21 mouse cellular contexts compared by ENCODE assay signal in the genomic region with DNA sequence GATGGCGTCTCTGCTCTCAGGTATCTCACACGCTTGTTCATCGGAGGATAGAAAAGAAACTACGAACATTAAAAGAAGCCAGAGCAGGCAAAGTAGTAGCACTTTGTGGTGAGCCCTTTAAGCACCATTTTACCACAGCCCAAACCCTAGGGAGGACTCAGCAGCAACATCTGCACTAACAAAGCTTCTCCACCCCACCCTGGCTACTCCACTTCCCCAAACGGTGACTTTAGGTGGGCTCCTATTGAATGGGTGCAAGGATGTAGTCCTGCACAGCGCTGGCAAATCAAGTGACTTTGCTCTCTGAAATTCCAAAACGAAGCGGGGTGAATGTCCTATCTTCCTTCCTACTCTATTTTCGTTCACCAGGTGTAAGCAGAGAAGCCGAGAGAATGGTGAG.
DNase-seq lines count a peak whose midpoint lies in the region; ATAC-seq lines count a peak whose summit lies in the region.
"Had no signal": no experiment of that assay in that cellular context is flagged by ENCODE, and none has a peak within 500 bp of the region (broad histone marks: within the 10 kb centered on the region; RNA-seq: fewer than 3 reads in every experiment).

No protein-coding gene starts in this region.

- no peak overlapping the region for H3K4me2 ChIP-seq in heart, embryonic 11.5 days
- no peak overlapping the region for H3K4me2 ChIP-seq in hindbrain, embryonic 15.5 days
- no peak overlapping the region for H3K4me2 ChIP-seq in hindbrain, embryonic 14.5 days (replicated peaks)
- H3K4me2 ChIP-seq in stomach, embryonic 15.5 days: no peak overlapping the region
- no peak overlapping the region for H3K4me2 ChIP-seq in forebrain, embryonic 16.5 days (ENCODE audit: low read length)
- H3K4me2 ChIP-seq: embryonic facial prominence, embryonic 15.5 days; hindbrain, embryonic 13.5 days; midbrain, embryonic 12.5 days had no signal

- H3K4me1 ChIP-seq in heart, embryonic 11.5 days (ENCODE audit: control insufficient read depth, insufficient read depth, low read length): peaks cover 3% of the 10 kb centered on the region; the same call in 1 of the 2 replicates
- peaks cover 12% of the 10 kb centered on the region for H3K4me1 ChIP-seq in hindbrain, embryonic 15.5 days (replicated peaks)
- peaks cover 9% of the 10 kb centered on the region for H3K4me1 ChIP-seq in hindbrain, embryonic 14.5 days (replicated peaks; ENCODE audit: control insufficient read depth, insufficient read depth, low read length)
- H3K4me1 ChIP-seq in stomach, embryonic 15.5 days: 0 out of 2 replicates have a peak, but pooled peaks cover 6% of the 10 kb centered on the region
- H3K4me1 ChIP-seq in forebrain, embryonic 16.5 days (replicated peaks; ENCODE audit: control insufficient read depth, insufficient read depth, low read length): peaks cover 11% of the 10 kb centered on the region
- H3K4me1 ChIP-seq: embryonic facial prominence, embryonic 15.5 days had no signal

- ATAC-seq in heart, embryonic 11.5 days (replicated peaks; ENCODE audit: insufficient number of reproducible peaks, low FRiP score, low TSS enrichment): no peak
- ATAC-seq in hindbrain, embryonic 15.5 days (ENCODE audit: low FRiP score, low read depth): no peak
- ATAC-seq in hindbrain, embryonic 14.5 days (ENCODE audit: low FRiP score): no peak
- no peak for ATAC-seq in stomach, embryonic 15.5 days (ENCODE audit: insufficient read depth, low FRiP score, low read depth)
- no peak for ATAC-seq in forebrain, embryonic 16.5 days
- ATAC-seq: forebrain, postnatal 0 days; liver, postnatal 0 days had no signal

- H3K4me3 ChIP-seq in heart, embryonic 11.5 days (ENCODE audit: low read depth, low read length): no peak overlapping the region
- H3K4me3 ChIP-seq in hindbrain, embryonic 15.5 days: no peak overlapping the region
- no peak overlapping the region for H3K4me3 ChIP-seq in hindbrain, embryonic 14.5 days (replicated peaks; ENCODE audit: low read length)
- H3K4me3 ChIP-seq in stomach, embryonic 15.5 days (replicated peaks): no peak overlapping the region
- H3K4me3 ChIP-seq in forebrain, embryonic 16.5 days (replicated peaks; ENCODE audit: low read length): no peak overlapping the region
- H3K4me3 ChIP-seq: embryonic facial prominence, embryonic 15.5 days; hindbrain, embryonic 13.5 days; midbrain, embryonic 12.5 days had no signal

- intact Hi-C loops in heart, postnatal 10 days (cut with DNase I): no loop called here

- H3K36me3 ChIP-seq in heart, embryonic 11.5 days (ENCODE audit: control insufficient read depth, insufficient read depth, low read length): no peaks in the 10 kb centered on the region
- H3K36me3 ChIP-seq in hindbrain, embryonic 15.5 days: no peaks in the 10 kb centered on the region
- no peaks in the 10 kb centered on the region for H3K36me3 ChIP-seq in hindbrain, embryonic 14.5 days (replicated peaks; ENCODE audit: control insufficient read depth, insufficient read depth)
- no peaks in the 10 kb centered on the region for H3K36me3 ChIP-seq in stomach, embryonic 15.5 days
- no peaks in the 10 kb centered on the region for H3K36me3 ChIP-seq in forebrain, embryonic 16.5 days (ENCODE audit: control insufficient read depth, insufficient read depth)
- H3K36me3 ChIP-seq: embryonic facial prominence, embryonic 15.5 days; hindbrain, embryonic 13.5 days; midbrain, embryonic 12.5 days had no signal

- H3K9me3 ChIP-seq in heart, embryonic 11.5 days (replicated peaks; ENCODE audit: control insufficient read depth, low read length): no peaks in the 10 kb centered on the region
- H3K9me3 ChIP-seq in hindbrain, embryonic 15.5 days: no peaks in the 10 kb centered on the region
- H3K9me3 ChIP-seq in hindbrain, embryonic 14.5 days (ENCODE audit: control insufficient read depth, low read length): no peaks in the 10 kb centered on the region
- no peaks in the 10 kb centered on the region for H3K9me3 ChIP-seq in stomach, embryonic 15.5 days
- no peaks in the 10 kb centered on the region for H3K9me3 ChIP-seq in forebrain, embryonic 16.5 days (ENCODE audit: control insufficient read depth, low read length)
- H3K9me3 ChIP-seq: embryonic facial prominence, embryonic 15.5 days; hindbrain, embryonic 13.5 days; midbrain, embryonic 12.5 days had no signal

- no peaks in the 10 kb centered on the region for H3K27me3 ChIP-seq in heart, embryonic 11.5 days (ENCODE audit: control insufficient read depth, insufficient read depth, low read length)
- no peaks in the 10 kb centered on the region for H3K27me3 ChIP-seq in hindbrain, embryonic 15.5 days
- no peaks in the 10 kb centered on the region for H3K27me3 ChIP-seq in hindbrain, embryonic 14.5 days (ENCODE audit: control insufficient read depth, insufficient read depth, low read length)
- no peaks in the 10 kb centered on the region for H3K27me3 ChIP-seq in stomach, embryonic 15.5 days (replicated peaks)
- no peaks in the 10 kb centered on the region for H3K27me3 ChIP-seq in forebrain, embryonic 16.5 days (replicated peaks; ENCODE audit: control insufficient read depth, insufficient read depth, low read length)
- H3K27me3 ChIP-seq: CH12.LX; embryonic facial prominence, embryonic 15.5 days; hindbrain, embryonic 13.5 days had no signal

- peak overlapping the region; percentile 55; the same call in 1 of the 2 replicates for H3K27ac ChIP-seq in heart, embryonic 11.5 days (ENCODE audit: low read depth, low read length)
- H3K27ac ChIP-seq in hindbrain, embryonic 15.5 days (replicated peaks): peak overlapping the region; percentile 32; the same call in 1 of the 2 replicates
- H3K27ac ChIP-seq in hindbrain, embryonic 14.5 days: no peak overlapping the region
- H3K27ac ChIP-seq in stomach, embryonic 15.5 days: peak overlapping the region; percentile 55; the same call in 1 of the 2 replicates
- no peak overlapping the region for H3K27ac ChIP-seq in forebrain, embryonic 16.5 days (ENCODE audit: low read length)
- H3K27ac ChIP-seq: hindbrain, embryonic 13.5 days; midbrain, embryonic 12.5 days had no signal

- DNase-seq in heart, postnatal 10 days: no peak
- no peak for DNase-seq in hindbrain, embryonic 14.5 days (ENCODE audit: low spot score)
- DNase-seq in thymus, postnatal 10 days (ENCODE audit: low spot score in 2 of 2): peak; percentile 60 to 68
- no peak for DNase-seq in frontal cortex, postnatal 36 days (ENCODE audit: low spot score in 2 of 2)
- DNase-seq: adrenal gland, postnatal 25 days; cerebellum, adult 11 months; cerebellum, postnatal 14 days; forebrain, postnatal 0 days; kidney, adult 18-20 months; layer of hippocampus, postnatal 36 days; liver, postnatal 0 days; lung, postnatal 10 days; right cerebral cortex, postnatal 25 days had no signal

- 64% methylated on average over 10 of the region's 10 CpGs for WGBS in heart, embryonic 11.5 days (ENCODE audit: insufficient replicate concordance)
- 84% methylated on average over 10 of the region's 10 CpGs for WGBS in hindbrain, embryonic 15.5 days
- WGBS in hindbrain, embryonic 14.5 days: 86% methylated on average over 10 of the region's 10 CpGs
- WGBS in stomach, embryonic 15.5 days: 72% methylated on average over 10 of the region's 10 CpGs
- 90% methylated on average over 10 of the region's 10 CpGs for WGBS in forebrain, embryonic 16.5 days

- no peak overlapping the region for H3K9ac ChIP-seq in heart, embryonic 11.5 days (ENCODE audit: low read depth, low read length)
- no peak overlapping the region for H3K9ac ChIP-seq in hindbrain, embryonic 15.5 days
- no peak overlapping the region for H3K9ac ChIP-seq in hindbrain, embryonic 14.5 days
- H3K9ac ChIP-seq in stomach, embryonic 15.5 days: no peak overlapping the region
- H3K9ac ChIP-seq in forebrain, embryonic 16.5 days (replicated peaks; ENCODE audit: low read depth, low read length): no peak overlapping the region
- H3K9ac ChIP-seq: embryonic facial prominence, embryonic 15.5 days; forebrain, postnatal 0 days; hindbrain, embryonic 13.5 days; liver, postnatal 0 days; midbrain, embryonic 12.5 days had no signal

Comparison
In these comparisons a context has a peak if more than half of its experiments do, and no peak if none do; other contexts are left out.
1. H3K27ac ChIP-seq: peak in heart, embryonic 11.5 days (single experiment), hindbrain, embryonic 15.5 days (single experiment) and stomach, embryonic 15.5 days (single experiment); none in hindbrain, embryonic 14.5 days (single experiment) and forebrain, embryonic 16.5 days (single experiment).
2. DNase-seq: peak in thymus, postnatal 10 days (2 of 2); none in heart, postnatal 10 days (0 of 2), hindbrain, embryonic 14.5 days (single experiment) and frontal cortex, postnatal 36 days (0 of 2).